ENCODE assay signal across 11 mouse cellular contexts in the genomic region with DNA sequence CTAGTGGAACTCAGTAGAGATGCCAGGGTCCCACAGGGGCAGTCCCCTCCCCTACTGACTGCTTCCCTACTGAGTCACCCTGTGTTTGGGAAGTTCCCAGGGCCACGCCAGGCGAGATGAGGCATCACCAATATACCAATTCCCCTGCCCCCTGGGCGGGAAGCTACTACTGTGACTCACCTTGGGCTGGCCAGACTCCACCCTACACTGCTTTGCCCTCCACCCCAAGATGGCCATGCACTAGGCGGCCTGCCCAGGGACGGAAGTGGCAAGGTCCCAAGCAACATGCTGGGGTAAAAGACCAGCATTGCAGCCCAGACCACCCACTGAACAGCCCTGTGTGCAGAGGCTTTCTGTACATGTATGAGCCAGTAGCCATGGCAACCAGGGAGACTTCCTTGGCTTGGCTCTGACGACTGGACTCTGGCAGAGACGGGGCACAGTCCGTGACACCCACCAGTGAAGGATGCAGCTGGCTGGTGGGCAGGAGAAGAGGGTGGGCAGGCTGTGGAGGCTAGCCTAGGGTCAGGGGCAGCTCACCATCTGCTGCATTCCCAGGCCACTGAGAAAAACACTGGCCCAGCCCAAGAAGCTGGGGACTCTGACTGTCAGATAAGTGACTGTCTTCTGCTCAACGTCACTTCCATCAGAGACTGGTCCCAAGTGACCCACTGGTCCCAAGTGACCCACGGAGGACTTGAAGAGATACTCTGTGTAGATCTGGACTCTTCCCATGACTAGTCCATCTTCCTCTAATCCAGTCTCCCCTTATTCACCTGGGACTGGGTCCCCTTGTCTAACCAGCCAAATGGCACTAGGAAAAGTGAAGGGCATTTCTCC. TPM values are rescaled to one million over a fixed set of nuclear protein-coding genes. Genes with fewer than 3 reads are reported as not detected.
DNase-seq lines count a peak whose midpoint lies in the region; ATAC-seq and TF ChIP-seq lines count a peak whose summit lies in the region.
"Had no signal": no experiment of that assay in that cellular context is flagged by ENCODE, and none has a peak within 500 bp of the region (broad histone marks: within the 10 kb centered on the region; RNA-seq: fewer than 3 reads in every experiment).

No protein-coding gene starts in this region.

- no peak for TF ChIP-seq CTCF in stomach, postnatal 0 days (IDR thresholded peaks at IDR 0.05; ENCODE audit: low read depth)

- 68% methylated on average over 10 of the region's 10 CpGs for WGBS in neural tube, embryonic 11.5 days
- WGBS in hindbrain, embryonic 15.5 days = 48% methylated on average over 10 of the region's 10 CpGs
- WGBS in stomach, postnatal 0 days = 59% methylated on average over 10 of the region's 10 CpGs

- no peaks in the 10 kb centered on the region for H3K27me3 ChIP-seq in neural tube, embryonic 11.5 days (ENCODE audit: control insufficient read depth, insufficient read depth, low read length)
- no peaks in the 10 kb centered on the region for H3K27me3 ChIP-seq in hindbrain, embryonic 15.5 days
- no peaks in the 10 kb centered on the region for H3K27me3 ChIP-seq in stomach, postnatal 0 days (ENCODE audit: control insufficient read depth, insufficient read depth, low read length)

- H3K27ac ChIP-seq in neural tube, embryonic 11.5 days (ENCODE audit: low read depth, low read length) = 0 out of 2 replicates have a peak overlapping the region, but pooled peaks have one; percentile 20
- H3K27ac ChIP-seq in hindbrain, embryonic 15.5 days (replicated peaks) = 0 out of 2 replicates have a peak overlapping the region, but pooled peaks have one; percentile 22
- H3K27ac ChIP-seq in stomach, postnatal 0 days (replicated peaks) = no peak overlapping the region

- ATAC-seq in neural tube, embryonic 11.5 days (ENCODE audit: insufficient read depth, low FRiP score, low TSS enrichment) = no peak
- ATAC-seq in hindbrain, embryonic 15.5 days (ENCODE audit: low FRiP score, low read depth) = 0 out of 2 replicates have a peak, but pooled peaks have one; percentile 1
- peak; percentile 14; the same call in 1 of the 2 replicates for ATAC-seq in stomach, postnatal 0 days (ENCODE audit: low FRiP score, low TSS enrichment)

- H3K36me3 ChIP-seq in neural tube, embryonic 11.5 days (ENCODE audit: control insufficient read depth, insufficient read depth, low read length) = no peaks in the 10 kb centered on the region; the same call in 1 of the 2 replicates
- H3K36me3 ChIP-seq in hindbrain, embryonic 15.5 days = no peaks in the 10 kb centered on the region
- no peaks in the 10 kb centered on the region for H3K36me3 ChIP-seq in stomach, postnatal 0 days (ENCODE audit: control insufficient read depth, insufficient read depth, low read length)

- no peak for TF ChIP-seq EP300 in stomach, postnatal 0 days (optimal IDR thresholded peaks at IDR 0.05)

- no peak overlapping the region for H3K4me2 ChIP-seq in neural tube, embryonic 11.5 days (ENCODE audit: low read depth)
- H3K4me2 ChIP-seq in hindbrain, embryonic 15.5 days = no peak overlapping the region
- no peak overlapping the region for H3K4me2 ChIP-seq in stomach, postnatal 0 days (replicated peaks; ENCODE audit: low read depth)

- no peak overlapping the region for H3K4me3 ChIP-seq in neural tube, embryonic 11.5 days (ENCODE audit: low read depth, low read length)
- H3K4me3 ChIP-seq in hindbrain, embryonic 15.5 days = no peak overlapping the region
- H3K4me3 ChIP-seq in stomach, postnatal 0 days (ENCODE audit: low read depth, low read length) = no peak overlapping the region
- H3K4me3 ChIP-seq: erythroblast, embryonic 14.5 days had no signal

- no peaks in the 10 kb centered on the region for H3K9me3 ChIP-seq in neural tube, embryonic 11.5 days (ENCODE audit: control insufficient read depth, low read length)
- H3K9me3 ChIP-seq in hindbrain, embryonic 15.5 days = no peaks in the 10 kb centered on the region
- no peaks in the 10 kb centered on the region for H3K9me3 ChIP-seq in stomach, postnatal 0 days (ENCODE audit: control insufficient read depth, low read length)

- peaks cover 63% of the 10 kb centered on the region for H3K4me1 ChIP-seq in neural tube, embryonic 11.5 days (ENCODE audit: control insufficient read depth, insufficient read depth, low read length)
- peaks cover 96% of the 10 kb centered on the region for H3K4me1 ChIP-seq in hindbrain, embryonic 15.5 days (replicated peaks)
- peaks cover 25% of the 10 kb centered on the region for H3K4me1 ChIP-seq in stomach, postnatal 0 days (replicated peaks; ENCODE audit: control insufficient read depth, insufficient read depth)

- DNase-seq in embryo, embryonic 10.5 days (ENCODE audit: low spot score) = peak; percentile 50
- no peak for DNase-seq in embryo, embryonic 9.5 days (ENCODE audit: extremely low spot score)
- DNase-seq in neural tube, embryonic 11.5 days (ENCODE audit: low spot score) = no peak
- no peak for DNase-seq in neural tube, embryonic 10.5 days (ENCODE audit: extremely low spot score, low spot score)
- peak; percentile 48 for DNase-seq in stomach, postnatal 0 days (ENCODE audit: low spot score)
- no peak for DNase-seq in kidney, adult 11 months
- no peak for DNase-seq in left cerebral cortex, adult 8-10 months (ENCODE audit: low spot score in 2 of 2)
- DNase-seq: heart, postnatal 10 days; thymus, postnatal 4 days had no signal

- no peak overlapping the region for H3K9ac ChIP-seq in neural tube, embryonic 11.5 days (ENCODE audit: low read length)
- H3K9ac ChIP-seq in hindbrain, embryonic 15.5 days = no peak overlapping the region
- no peak overlapping the region for H3K9ac ChIP-seq in stomach, postnatal 0 days (ENCODE audit: low read length)

RNA-seq across cellular contexts. Expression of gene Bahcc1, which starts 24.5 kb away (rescaled TPM):
- polyA plus RNA-seq in neural tube, embryonic 11.5 days (2014; fragmentation: Nextera tagmentation; extraction: Ambion mirVana) = 19.7 and 22.7 TPM in 2 replicates
- 11.5 and 12.5 TPM in 2 replicates for polyA plus RNA-seq in hindbrain, embryonic 15.5 days (2015; fragmentation: Nextera tagmentation; extraction: Ambion mirVana)
- polyA plus RNA-seq in stomach, postnatal 0 days (2015; fragmentation: Nextera tagmentation; extraction: Ambion mirVana) = 2.7 and 2.9 TPM in 2 replicates
- 10 to 100 TPM; 20.8 to 23.0 (median 21.6) TPM for total RNA-seq in left cerebral cortex, adult 8-10 months (2022)

Comparison
In these comparisons a context has a peak if more than half of its experiments do, and no peak if none do; other contexts are left out.
1. DNase-seq: peak in embryo, embryonic 10.5 days (single experiment) and stomach, postnatal 0 days (single experiment); none in embryo, embryonic 9.5 days (single experiment), neural tube, embryonic 11.5 days (single experiment), neural tube, embryonic 10.5 days (single experiment), kidney, adult 11 months (single experiment) and left cerebral cortex, adult 8-10 months (0 of 2).